23 mouse cellular contexts compared by ENCODE assay signal in genomic region chr9:52434215-52434614, GRCm38 (mm10).
A peak's percentile ranks its signal among the peaks of the same experiment; 100 is the strongest.
DNase-seq lines count a peak whose midpoint lies in the region; TF ChIP-seq lines count a peak whose summit lies in the region.
"Had no signal": no experiment of that assay in that cellular context is flagged by ENCODE, and none has a peak within 500 bp of the region (broad histone marks: within the 10 kb centered on the region; RNA-seq: fewer than 3 reads in every experiment).

No protein-coding gene starts in this region.

- TF ChIP-seq CTCF in left cerebral cortex, adult 2 months (IDR thresholded peaks at IDR 0.05): no peak

- intact Hi-C loops in left cerebral cortex, adult 2 months (cut with DNase I): loop anchor here (10.0 kb wide), 1 partner anchor 231 kb away; no protein-coding TSS in a partner anchor
- intact Hi-C loops in left cerebral cortex, postnatal 10 days (cut with DNase I): loop anchor here (5.0 kb wide), 1 partner anchor 243 kb away; the partner anchor contains the start of gene AI593442

- no peak overlapping the region for H3K4me3 ChIP-seq in left cerebral cortex, adult 2 months
- H3K4me3 ChIP-seq: forebrain, embryonic 10.5 days; heart, adult 2 months; heart, embryonic 13.5 days; hindbrain, embryonic 13.5 days; limb, embryonic 10.5 days; liver, embryonic 15.5 days had no signal

- 0 out of 2 replicates have a peak overlapping the region, but pooled peaks have one; percentile 11 for H3K27ac ChIP-seq in left cerebral cortex, adult 2 months
- H3K27ac ChIP-seq: forebrain, embryonic 10.5 days; heart, adult 2 months; heart, embryonic 13.5 days; hindbrain, embryonic 13.5 days; kidney, postnatal 0 days; limb, embryonic 10.5 days; liver, embryonic 15.5 days; stomach, postnatal 0 days had no signal

- peak in 1 of 2 experiments; percentile 15 for DNase-seq in left cerebral cortex, adult 2 months (ENCODE audit: extremely low spot score in 1 of 2, low spot score in 2 of 2)
- no peak for DNase-seq in left cerebral cortex, postnatal 10 days (ENCODE audit: extremely low spot score in 1 of 2, low spot score in 2 of 2)
- DNase-seq in brain, adult 2 months (ENCODE audit: low read depth, low spot score): peak; percentile 73
- DNase-seq in layer of hippocampus, adult 18-20 months (ENCODE audit: low spot score in 2 of 2): peak; percentile 32 to 68
- DNase-seq in right cerebral cortex, postnatal 25 days: peak; percentile 18
- no peak for DNase-seq in lung, postnatal 36 days
- no peak for DNase-seq in kidney, postnatal 10 days
- DNase-seq: adrenal gland, postnatal 36 days; cerebellum, adult 11-12 months; cerebellum, postnatal 14 days; forebrain, postnatal 0 days; gastrocnemius, postnatal 25 days; heart, adult 2 months; heart, postnatal 14 days; kidney, adult 2 months; liver had no signal

Comparison
In these comparisons a context has a peak if more than half of its experiments do, and no peak if none do; other contexts are left out.
1. DNase-seq: peak in brain, adult 2 months (single experiment), layer of hippocampus, adult 18-20 months (2 of 2) and right cerebral cortex, postnatal 25 days (single experiment); none in left cerebral cortex, postnatal 10 days (0 of 2), lung, postnatal 36 days (single experiment) and kidney, postnatal 10 days (single experiment).